Mouse (Mus musculus) adrenal gland, adult 2 months (tissue): ENCODE results near the gene Fbxw7. TPM values are rescaled to one million over a fixed set of nuclear protein-coding genes. Genes with fewer than 3 reads are reported as not detected.

Experiments
- DNase-seq: peaks from one replicate; pipeline ENCODE4 v3.0.0; 2021
- polyA plus RNA-seq: library from polyadenylated mRNA; depleted of rRNA; stranded (reverse); fragments of >200 nt; gene quantifications from 2 replicates; pipeline ENCODE4 v1.2.3, GENCODE M21; 2012
- total RNA-seq, 2 experiments: library from RNA; stranded (reverse); gene quantifications; 2 replicates each; pipeline ENCODE4 v1.2.3; 2021

The Fbxw7 gene
- total and polyA plus RNA-seq, 3 experiments = 2.7 to 17.0 (median 16.6) TPM

GRCm38 (mm10) chr3:84890983-84891382 is 75.9 kb downstream of the Fbxw7 start:
- peak; percentile 78 for DNase-seq

- DNase-seq = no peak
Observed at GRCm38 (mm10) chr3:84897952-84898351, 82.9 kb downstream of the Fbxw7 start.

- peak; percentile 14 for DNase-seq
Observed at GRCm38 (mm10) chr3:84906528-84906927, 91.5 kb downstream of the Fbxw7 start.

- DNase-seq = no peak
Observed at GRCm38 (mm10) chr3:84914284-84914683, 99.2 kb downstream of the Fbxw7 start.

GRCm38 (mm10) chr3:84917903-84918679 is 103.0 kb downstream of the Fbxw7 start:
- DNase-seq = peak; percentile 22

- DNase-seq = peak; percentile 24
Observed at GRCm38 (mm10) chr3:84921704-84922420, 106.8 kb downstream of the Fbxw7 start.

GRCm38 (mm10) chr3:84923256-84923655 is 108.2 kb downstream of the Fbxw7 start:
- DNase-seq = no peak

- DNase-seq = no peak
Observed at GRCm38 (mm10) chr3:84923670-84924069, 108.6 kb downstream of the Fbxw7 start.

GRCm38 (mm10) chr3:84925229-84925628 is 110.2 kb downstream of the Fbxw7 start:
- DNase-seq = no peak

- no peak for DNase-seq
Observed at GRCm38 (mm10) chr3:84926140-84926539, 111.1 kb downstream of the Fbxw7 start.

- peak; percentile 48 for DNase-seq
Observed at GRCm38 (mm10) chr3:84927168-84927794, 112.2 kb downstream of the Fbxw7 start.

GRCm38 (mm10) chr3:84927901-84928300 is 112.8 kb downstream of the Fbxw7 start:
- DNase-seq = no peak

- peak; percentile 14 for DNase-seq
Observed at GRCm38 (mm10) chr3:84929171-84929570, 114.1 kb downstream of the Fbxw7 start.

GRCm38 (mm10) chr3:84930683-84931082 is 115.6 kb downstream of the Fbxw7 start:
- no peak for DNase-seq

GRCm38 (mm10) chr3:84935729-84936128 is 120.7 kb downstream of the Fbxw7 start:
- DNase-seq = peak; percentile 58

GRCm38 (mm10) chr3:84936252-84936651 is 121.2 kb downstream of the Fbxw7 start:
- DNase-seq = no peak

- DNase-seq = no peak
Observed at GRCm38 (mm10) chr3:84936956-84937355, 121.9 kb downstream of the Fbxw7 start.

GRCm38 (mm10) chr3:84937360-84938355 is 122.6 kb downstream of the Fbxw7 start:
- peak; percentile 25 for DNase-seq

- DNase-seq = no peak
Observed at GRCm38 (mm10) chr3:84944933-84945332, 129.9 kb downstream of the Fbxw7 start.

- DNase-seq = no peak
Observed at GRCm38 (mm10) chr3:84946381-84946780, 131.3 kb downstream of the Fbxw7 start.

GRCm38 (mm10) chr3:84949387-84949786 is 134.3 kb downstream of the Fbxw7 start:
- DNase-seq = no peak

- DNase-seq = no peak
Observed at GRCm38 (mm10) chr3:84951698-84952097, 136.6 kb downstream of the Fbxw7 start.
